9 mouse cellular contexts compared by ENCODE assay signal in the genomic region with DNA sequence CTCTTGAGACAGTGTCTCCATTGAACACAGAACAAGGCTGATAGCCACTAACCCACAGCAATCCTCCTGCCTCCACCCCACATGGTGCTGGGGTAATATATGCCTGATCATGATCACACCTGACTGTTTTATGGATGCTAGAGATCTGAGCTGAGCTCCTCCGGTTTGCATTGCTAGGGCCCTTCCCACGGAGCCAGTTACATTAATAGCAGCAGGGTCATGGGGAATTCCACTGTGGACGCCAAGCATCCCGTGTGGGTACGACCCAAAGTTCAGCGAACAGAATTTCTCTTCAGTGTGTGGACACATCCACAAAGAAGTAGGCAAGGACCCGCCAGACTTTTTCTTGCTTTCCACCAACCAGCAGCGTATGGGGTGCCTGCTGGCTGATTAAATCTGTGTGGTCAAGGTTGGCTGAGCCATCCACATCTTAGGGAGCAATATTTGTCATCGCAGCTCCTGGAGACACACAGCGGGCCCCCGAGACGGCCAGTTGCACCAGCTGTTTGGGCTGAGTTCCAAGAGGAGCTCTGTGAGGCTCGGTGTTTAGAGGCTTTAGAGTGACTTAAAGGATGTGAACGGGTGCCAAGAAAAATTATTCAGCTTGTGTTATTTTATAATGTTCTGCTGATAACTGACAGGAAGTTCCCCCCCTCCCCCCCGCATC. TPM values are rescaled to one million over a fixed set of nuclear protein-coding genes. Genes with fewer than 3 reads are reported as not detected.
DNase-seq lines count a peak whose midpoint lies in the region; ATAC-seq and TF ChIP-seq lines count a peak whose summit lies in the region.
"Had no signal": no experiment of that assay in that cellular context is flagged by ENCODE, and none has a peak within 500 bp of the region (broad histone marks: within the 10 kb centered on the region; RNA-seq: fewer than 3 reads in every experiment).

No protein-coding gene starts in this region.

- no peak for TF ChIP-seq EP300 in lung, postnatal 0 days (IDR thresholded peaks at IDR 0.05)

- no peaks in the 10 kb centered on the region for H3K36me3 ChIP-seq in kidney, embryonic 16.5 days (ENCODE audit: insufficient read depth, low read length)
- no peaks in the 10 kb centered on the region for H3K36me3 ChIP-seq in heart, embryonic 14.5 days (ENCODE audit: control insufficient read depth, insufficient read depth, low read length)
- H3K36me3 ChIP-seq in lung, postnatal 0 days (ENCODE audit: insufficient read depth, low read length) = no peaks in the 10 kb centered on the region
- H3K36me3 ChIP-seq: liver, embryonic 13.5 days had no signal

- H3K4me3 ChIP-seq in kidney, embryonic 16.5 days (ENCODE audit: low read length) = no peak overlapping the region
- no peak overlapping the region for H3K4me3 ChIP-seq in heart, embryonic 14.5 days (ENCODE audit: control insufficient read depth in 1 of 2, insufficient read depth in 1 of 2, low read depth in 1 of 2, low read length in 2 of 2)
- no peak overlapping the region for H3K4me3 ChIP-seq in lung, postnatal 0 days (ENCODE audit: low read depth, low read length)
- H3K4me3 ChIP-seq: liver, embryonic 13.5 days had no signal

- TF ChIP-seq CTCF in lung, postnatal 0 days (IDR thresholded peaks at IDR 0.05) = no peak

- H3K9ac ChIP-seq in kidney, embryonic 16.5 days (replicated peaks; ENCODE audit: low read length) = no peak overlapping the region
- no peak overlapping the region for H3K9ac ChIP-seq in heart, embryonic 14.5 days (ENCODE audit: low read length)
- H3K9ac ChIP-seq in lung, postnatal 0 days (replicated peaks; ENCODE audit: low read depth) = no peak overlapping the region
- H3K9ac ChIP-seq: liver, embryonic 13.5 days had no signal

- DNase-seq in kidney, adult 9 months = no peak
- DNase-seq in adrenal gland, postnatal 36 days = peak; percentile 45 to 60
- DNase-seq in lung, postnatal 0 days (ENCODE audit: low spot score) = peak; percentile 76
- DNase-seq in c-Kit-positive CD71-positive TER-119-positive erythroid progenitor cells, embryonic 14.5 days (ENCODE audit: low spot score) = no peak
- no peak for DNase-seq in layer of hippocampus, adult 8-10 months (ENCODE audit: low spot score in 2 of 2)
- DNase-seq: liver, embryonic 13.5 days had no signal

- H3K27me3 ChIP-seq in kidney, embryonic 16.5 days (ENCODE audit: insufficient read depth, low read length) = no peaks in the 10 kb centered on the region
- H3K27me3 ChIP-seq in heart, embryonic 14.5 days (ENCODE audit: control insufficient read depth, insufficient read depth, low read length) = no peaks in the 10 kb centered on the region
- H3K27me3 ChIP-seq in lung, postnatal 0 days (replicated peaks; ENCODE audit: insufficient read depth, low read length) = no peaks in the 10 kb centered on the region
- H3K27me3 ChIP-seq: liver, embryonic 13.5 days had no signal

- peak overlapping the region; percentile 43 for H3K4me2 ChIP-seq in kidney, embryonic 16.5 days (replicated peaks; ENCODE audit: low read depth, low read length)
- peak overlapping the region; percentile 4 for H3K4me2 ChIP-seq in heart, embryonic 14.5 days (ENCODE audit: low read length)
- no peak overlapping the region for H3K4me2 ChIP-seq in lung, postnatal 0 days (replicated peaks; ENCODE audit: low read depth, low read length)

- 0 out of 2 replicates have a peak overlapping the region, but pooled peaks have one; percentile 33 for H3K27ac ChIP-seq in kidney, embryonic 16.5 days (ENCODE audit: low read length)
- no peak overlapping the region for H3K27ac ChIP-seq in heart, embryonic 14.5 days (replicated peaks in 1 of 2; ENCODE audit: control insufficient read depth in 1 of 2, insufficient read depth in 1 of 2, low read depth in 2 of 2, low read length in 2 of 2)
- no peak overlapping the region for H3K27ac ChIP-seq in lung, postnatal 0 days (ENCODE audit: low read length)
- H3K27ac ChIP-seq: liver, embryonic 13.5 days had no signal

- 20% methylated on average over 15 of the region's 15 CpGs for WGBS in kidney, embryonic 16.5 days
- 51% methylated on average over 15 of the region's 15 CpGs for WGBS in heart, embryonic 14.5 days
- 20% methylated on average over 15 of the region's 15 CpGs for WGBS in lung, postnatal 0 days

- peak; percentile 60 for ATAC-seq in kidney, embryonic 16.5 days (ENCODE audit: low FRiP score, low TSS enrichment)
- no peak for ATAC-seq in heart, embryonic 14.5 days (ENCODE audit: insufficient number of reproducible peaks, insufficient read depth, low FRiP score, low read depth)
- peak; percentile 34 for ATAC-seq in lung, postnatal 0 days
- ATAC-seq in monocyte, adult 5-6 weeks (replicated peaks; ENCODE audit: insufficient number of reproducible peaks, low FRiP score, low TSS enrichment, poor library complexity, severe bottlenecking) = no peak

- no peaks in the 10 kb centered on the region for H3K9me3 ChIP-seq in kidney, embryonic 16.5 days (ENCODE audit: low read length)
- H3K9me3 ChIP-seq in heart, embryonic 14.5 days (ENCODE audit: control insufficient read depth, low read length) = no peaks in the 10 kb centered on the region
- no peaks in the 10 kb centered on the region for H3K9me3 ChIP-seq in lung, postnatal 0 days (ENCODE audit: low read length)
- H3K9me3 ChIP-seq: liver, embryonic 13.5 days had no signal

- peaks cover 40% of the 10 kb centered on the region for H3K4me1 ChIP-seq in kidney, embryonic 16.5 days (ENCODE audit: insufficient read depth, low read length)
- peaks cover 18 to 25% of the 10 kb centered on the region in 2 experiments for H3K4me1 ChIP-seq in heart, embryonic 14.5 days (ENCODE audit: control insufficient read depth in 2 of 2, insufficient read depth in 2 of 2, low read length in 2 of 2)
- peaks cover 23% of the 10 kb centered on the region; the same call in 1 of the 2 replicates for H3K4me1 ChIP-seq in lung, postnatal 0 days (ENCODE audit: insufficient read depth, low read depth, low read length)

RNA-seq across cellular contexts. Expression of a gene that starts 51.3 kb away (rescaled TPM):
- 23.2 and 23.8 TPM in 2 replicates for polyA plus RNA-seq in kidney, embryonic 16.5 days (2015; fragmentation: Nextera tagmentation; extraction: Ambion mirVana)
- 1 to 10 TPM; 2.0 to 6.4 TPM for total RNA-seq in adrenal gland, postnatal 36 days (2021)
- 18.8 and 19.2 TPM in 2 replicates for polyA plus RNA-seq in heart, embryonic 14.5 days (2014; fragmentation: Nextera tagmentation; extraction: Ambion mirVana)
- polyA plus RNA-seq in lung, postnatal 0 days (2015; fragmentation: Nextera tagmentation; extraction: Ambion mirVana) = 4.7 and 5.1 TPM in 2 replicates
- 8.5 to 15.1 TPM (median 11.4 TPM) in 3 replicates for total RNA-seq in monocyte, adult 5-6 weeks (2017)
- 10 to 100 TPM; 28.0 to 37.1 (median 32.3) TPM for total RNA-seq in layer of hippocampus, adult 8-10 months (2022)

Comparison
In these comparisons a context has a peak if more than half of its experiments do, and no peak if none do; other contexts are left out.
1. ATAC-seq: peak in kidney, embryonic 16.5 days (single experiment) and lung, postnatal 0 days (single experiment); none in heart, embryonic 14.5 days (single experiment) and monocyte, adult 5-6 weeks (single experiment).
2. DNase-seq: peak in adrenal gland, postnatal 36 days (2 of 2) and lung, postnatal 0 days (single experiment); none in kidney, adult 9 months (single experiment), c-Kit-positive CD71-positive TER-119-positive erythroid progenitor cells, embryonic 14.5 days (single experiment) and layer of hippocampus, adult 8-10 months (0 of 2).